Mouse (Mus musculus) brown adipose tissue, adult 24 weeks (tissue): ENCODE measurements around the gene 2610008E11Rik. TPM values are rescaled to one million over a fixed set of nuclear protein-coding genes. Genes with fewer than 3 reads are reported as not detected.

ENCODE experiments used
- polyA plus RNA-seq: library from polyadenylated mRNA; stranded (reverse); fragments of >200 nt; gene quantifications from 2 replicates; pipeline ENCODE4 v1.2.4, GENCODE M21; 2012; ENCODE audit not compliant: missing spikeins, insufficient read depth, insufficient read length

Gene 2610008E11Rik
- polyA plus RNA-seq, 1 experiment = 6.9 TPM

Other genes starting within 250 kb of the 2610008E11Rik start
- not detected in 2 replicates for gene Olfr1356, start 245.4 kb downstream of the 2610008E11Rik start, polyA plus RNA-seq
- not detected in 2 replicates for gene Olfr1355, start 222.1 kb downstream of the 2610008E11Rik start, polyA plus RNA-seq
- gene Olfr1354, start 184.4 kb downstream of the 2610008E11Rik start, polyA plus RNA-seq = not detected in 2 replicates
- gene Olfr8, start 147.0 kb downstream of the 2610008E11Rik start, polyA plus RNA-seq = not detected in 2 replicates
- gene Olfr1353, start 134.3 kb downstream of the 2610008E11Rik start, polyA plus RNA-seq = not detected in 2 replicates
- not detected in 2 replicates for gene Olfr1352, start 116.5 kb downstream of the 2610008E11Rik start, polyA plus RNA-seq
- not detected in 2 replicates for gene Olfr1351, start 85.1 kb downstream of the 2610008E11Rik start, polyA plus RNA-seq
- gene Olfr57, start 68.9 kb downstream of the 2610008E11Rik start, polyA plus RNA-seq = not detected in 2 replicates
- gene Vmn2r80, start 51.2 kb upstream of the 2610008E11Rik start, polyA plus RNA-seq = not detected in 2 replicates
- not detected in 2 replicates for gene Vmn2r81, start 150.1 kb upstream of the 2610008E11Rik start, polyA plus RNA-seq